Mouse (Mus musculus): ENCODE measurements around the gene Tet2. TPM values are rescaled to one million over a fixed set of nuclear protein-coding genes. Genes with fewer than 3 reads are reported as not detected.

Tet2 gene
- polyA plus RNA-seq, 2 experiments: 15.9 to 17.7 TPM

GRCm38 (mm10) chr3:133478987-133479386, 66.0 kb downstream of the Tet2 start:
- Histone ChIP-seq H3K4me1 (ENCODE audit: control insufficient read depth, insufficient read depth, low read length) (no peaks in the 10 kb centered on the region), H3K4me3 (replicated peaks; ENCODE audit: low read length) (no peak overlapping the region), H3K36me3 (ENCODE audit: control insufficient read depth, insufficient read depth, low read length) (peaks cover 49% of the 10 kb centered on the region), H3K9me3 (ENCODE audit: control insufficient read depth, low read length) (no peaks in the 10 kb centered on the region), H3K27me3 (ENCODE audit: control insufficient read depth, insufficient read depth, low read length) (no peaks in the 10 kb centered on the region), H3K9ac (ENCODE audit: low read depth, low read length, severe bottlenecking) (no peak overlapping the region), H3K4me2 (replicated peaks; ENCODE audit: low read depth, low read length, severe bottlenecking) (no peak overlapping the region), H3K27ac (replicated peaks; ENCODE audit: low read depth, low read length) (no peak overlapping the region)
- no peak for ATAC-seq (ENCODE audit: low FRiP score, low read depth)
- 85% methylated on average over 3 of the region's 3 CpGs for WGBS
- no peak for TF ChIP-seq POLR2A (IDR thresholded peaks at IDR 0.05; ENCODE audit: borderline replicate concordance, extremely low read depth, insufficient read depth, insufficient read length)
- DNase-seq (ENCODE audit: low spot score): no peak

GRCm38 (mm10) chr3:133473781-133474180, 71.2 kb downstream of the Tet2 start:
- ATAC-seq (ENCODE audit: low FRiP score, low read depth): no peak
- no peak overlapping the region for H3K4me2 ChIP-seq (replicated peaks; ENCODE audit: low read depth, low read length, severe bottlenecking)
- H3K9me3 ChIP-seq (ENCODE audit: control insufficient read depth, low read length): no peaks in the 10 kb centered on the region
- DNase-seq (ENCODE audit: low spot score): no peak
- H3K4me3 ChIP-seq (replicated peaks; ENCODE audit: low read length): no peak overlapping the region
- H3K9ac ChIP-seq (ENCODE audit: low read depth, low read length, severe bottlenecking): no peak overlapping the region
- WGBS: 90% methylated on average over 1 of the region's 1 CpGs
- H3K4me1 ChIP-seq (ENCODE audit: control insufficient read depth, insufficient read depth, low read length): no peaks in the 10 kb centered on the region
- peaks cover 51% of the 10 kb centered on the region for H3K36me3 ChIP-seq (ENCODE audit: control insufficient read depth, insufficient read depth, low read length)
- H3K27me3 ChIP-seq (ENCODE audit: control insufficient read depth, insufficient read depth, low read length): no peaks in the 10 kb centered on the region
- TF ChIP-seq POLR2A (IDR thresholded peaks at IDR 0.05; ENCODE audit: borderline replicate concordance, extremely low read depth, insufficient read depth, insufficient read length): no peak
- H3K27ac ChIP-seq (replicated peaks; ENCODE audit: low read depth, low read length): no peak overlapping the region

- Histone ChIP-seq H3K9ac (ENCODE audit: low read depth, low read length, severe bottlenecking) (no peak overlapping the region), H3K4me3 (replicated peaks; ENCODE audit: low read length) (no peak overlapping the region), H3K4me2 (replicated peaks; ENCODE audit: low read depth, low read length, severe bottlenecking) (no peak overlapping the region), H3K27me3 (ENCODE audit: control insufficient read depth, insufficient read depth, low read length) (no peaks in the 10 kb centered on the region), H3K9me3 (ENCODE audit: control insufficient read depth, low read length) (no peaks in the 10 kb centered on the region), H3K4me1 (ENCODE audit: control insufficient read depth, insufficient read depth, low read length) (no peaks in the 10 kb centered on the region), H3K27ac (replicated peaks; ENCODE audit: low read depth, low read length) (no peak overlapping the region), H3K36me3 (ENCODE audit: control insufficient read depth, insufficient read depth, low read length) (peaks cover 72% of the 10 kb centered on the region)
- 90% methylated on average over 4 of the region's 4 CpGs for WGBS
- DNase-seq (ENCODE audit: low spot score) (no peak), ATAC-seq (ENCODE audit: low FRiP score, low read depth) (no peak)
- TF ChIP-seq POLR2A (IDR thresholded peaks at IDR 0.05; ENCODE audit: borderline replicate concordance, extremely low read depth, insufficient read depth, insufficient read length): no peak
Observed at GRCm38 (mm10) chr3:133471101-133471500, 73.8 kb downstream of the Tet2 start.

- no peak overlapping the region for H3K9ac ChIP-seq (ENCODE audit: low read depth, low read length, severe bottlenecking)
- 93% methylated on average over 7 of the region's 7 CpGs for WGBS
- no peak for DNase-seq (ENCODE audit: low spot score)
- H3K27ac ChIP-seq (replicated peaks; ENCODE audit: low read depth, low read length): no peak overlapping the region
- H3K4me1 ChIP-seq (ENCODE audit: control insufficient read depth, insufficient read depth, low read length): no peaks in the 10 kb centered on the region
- H3K4me2 ChIP-seq (replicated peaks; ENCODE audit: low read depth, low read length, severe bottlenecking): no peak overlapping the region
- no peaks in the 10 kb centered on the region for H3K9me3 ChIP-seq (ENCODE audit: control insufficient read depth, low read length)
- no peak for TF ChIP-seq POLR2A (IDR thresholded peaks at IDR 0.05; ENCODE audit: borderline replicate concordance, extremely low read depth, insufficient read depth, insufficient read length)
- no peak overlapping the region for H3K4me3 ChIP-seq (replicated peaks; ENCODE audit: low read length)
- ATAC-seq (ENCODE audit: low FRiP score, low read depth): no peak
- no peaks in the 10 kb centered on the region for H3K27me3 ChIP-seq (ENCODE audit: control insufficient read depth, insufficient read depth, low read length)
- peaks cover 66% of the 10 kb centered on the region for H3K36me3 ChIP-seq (ENCODE audit: control insufficient read depth, insufficient read depth, low read length)
Observed at GRCm38 (mm10) chr3:133468883-133469282, 76.1 kb downstream of the Tet2 start.

GRCm38 (mm10) chr3:133463233-133463632, 81.7 kb downstream of the Tet2 start:
- DNase-seq (ENCODE audit: low spot score): no peak
- no peak for TF ChIP-seq POLR2A (IDR thresholded peaks at IDR 0.05; ENCODE audit: borderline replicate concordance, extremely low read depth, insufficient read depth, insufficient read length)
- WGBS: 96% methylated on average over 3 of the region's 3 CpGs
- Histone ChIP-seq H3K36me3 (ENCODE audit: control insufficient read depth, insufficient read depth, low read length) (peaks cover 39% of the 10 kb centered on the region), H3K4me2 (replicated peaks; ENCODE audit: low read depth, low read length, severe bottlenecking) (no peak overlapping the region), H3K27ac (replicated peaks; ENCODE audit: low read depth, low read length) (no peak overlapping the region), H3K9ac (ENCODE audit: low read depth, low read length, severe bottlenecking) (no peak overlapping the region), H3K4me3 (replicated peaks; ENCODE audit: low read length) (no peak overlapping the region), H3K4me1 (ENCODE audit: control insufficient read depth, insufficient read depth, low read length) (no peaks in the 10 kb centered on the region), H3K9me3 (ENCODE audit: control insufficient read depth, low read length) (no peaks in the 10 kb centered on the region), H3K27me3 (ENCODE audit: control insufficient read depth, insufficient read depth, low read length) (no peaks in the 10 kb centered on the region)
- no peak for ATAC-seq (ENCODE audit: low FRiP score, low read depth)

- H3K36me3 ChIP-seq (ENCODE audit: control insufficient read depth, insufficient read depth, low read length): peaks cover 31% of the 10 kb centered on the region
- no peak overlapping the region for H3K4me2 ChIP-seq (replicated peaks; ENCODE audit: low read depth, low read length, severe bottlenecking)
- no peaks in the 10 kb centered on the region for H3K9me3 ChIP-seq (ENCODE audit: control insufficient read depth, low read length)
- no peak for TF ChIP-seq POLR2A (IDR thresholded peaks at IDR 0.05; ENCODE audit: borderline replicate concordance, extremely low read depth, insufficient read depth, insufficient read length)
- ATAC-seq (ENCODE audit: low FRiP score, low read depth): no peak; the same call in 1 of the 2 replicates
- DNase-seq (ENCODE audit: low spot score): no peak
- H3K4me1 ChIP-seq (ENCODE audit: control insufficient read depth, insufficient read depth, low read length): no peaks in the 10 kb centered on the region
- H3K9ac ChIP-seq (ENCODE audit: low read depth, low read length, severe bottlenecking): no peak overlapping the region
- H3K4me3 ChIP-seq (replicated peaks; ENCODE audit: low read length): no peak overlapping the region
- 64% methylated on average over 6 of the region's 6 CpGs for WGBS
- H3K27ac ChIP-seq (replicated peaks; ENCODE audit: low read depth, low read length): no peak overlapping the region
- H3K27me3 ChIP-seq (ENCODE audit: control insufficient read depth, insufficient read depth, low read length): no peaks in the 10 kb centered on the region
Observed at GRCm38 (mm10) chr3:133462485-133462884, 82.5 kb downstream of the Tet2 start.

All from limb, embryonic 14.5 days (tissue).